Mouse (Mus musculus): ENCODE measurements around the gene Chst13.

The Chst13 gene

DNA sequence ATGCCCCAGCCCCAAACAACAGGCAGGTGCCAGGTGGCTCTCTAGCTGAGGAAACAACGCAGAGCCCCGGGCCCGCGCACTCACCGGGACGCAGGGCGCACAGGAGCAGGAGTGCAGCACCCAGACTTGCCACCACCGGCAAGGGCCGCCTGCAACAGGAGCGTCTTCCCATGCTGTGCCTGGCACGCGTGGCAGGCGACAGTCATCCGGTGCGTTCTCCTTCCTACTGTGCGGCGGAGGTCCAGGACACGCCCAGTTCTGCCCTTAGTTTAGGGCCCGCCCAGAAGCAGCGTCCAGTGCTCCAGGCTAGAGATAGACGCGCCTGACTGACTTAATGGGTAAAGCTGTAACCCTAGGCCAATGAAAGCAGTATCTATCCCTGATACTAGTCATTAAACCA lies at the start of gene Chst13:
Gene Chst13, minus strand, starts transcription at position 195 of the 400 bp plus-strand sequence.
- peak; percentile 41 to 68 for DNase-seq (ENCODE audit: inconsistent age in 2 of 2, low spot score in 1 of 2)

DNA sequence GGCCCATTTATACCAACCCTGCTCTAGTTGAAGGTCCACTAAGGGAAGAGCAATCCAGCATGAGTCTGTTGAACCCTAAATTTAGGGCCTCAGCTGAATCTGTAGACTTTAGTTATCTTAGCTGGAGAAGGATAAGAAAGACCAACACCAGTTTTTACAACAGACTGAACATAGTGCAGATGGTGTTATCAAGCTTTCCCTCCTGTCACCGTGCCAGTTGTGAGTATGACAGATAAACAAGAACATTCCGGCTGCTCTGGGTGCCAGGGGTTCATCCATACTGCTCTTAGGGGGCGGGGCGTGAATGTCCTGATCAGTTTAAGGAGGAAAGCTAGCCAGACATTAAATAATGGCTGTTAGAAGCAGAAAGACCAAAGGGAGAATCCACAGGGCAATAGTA lies 49.7 kb upstream of the Chst13 start:
- no peak for DNase-seq (ENCODE audit: inconsistent age in 2 of 2, low spot score in 1 of 2)

DNA sequence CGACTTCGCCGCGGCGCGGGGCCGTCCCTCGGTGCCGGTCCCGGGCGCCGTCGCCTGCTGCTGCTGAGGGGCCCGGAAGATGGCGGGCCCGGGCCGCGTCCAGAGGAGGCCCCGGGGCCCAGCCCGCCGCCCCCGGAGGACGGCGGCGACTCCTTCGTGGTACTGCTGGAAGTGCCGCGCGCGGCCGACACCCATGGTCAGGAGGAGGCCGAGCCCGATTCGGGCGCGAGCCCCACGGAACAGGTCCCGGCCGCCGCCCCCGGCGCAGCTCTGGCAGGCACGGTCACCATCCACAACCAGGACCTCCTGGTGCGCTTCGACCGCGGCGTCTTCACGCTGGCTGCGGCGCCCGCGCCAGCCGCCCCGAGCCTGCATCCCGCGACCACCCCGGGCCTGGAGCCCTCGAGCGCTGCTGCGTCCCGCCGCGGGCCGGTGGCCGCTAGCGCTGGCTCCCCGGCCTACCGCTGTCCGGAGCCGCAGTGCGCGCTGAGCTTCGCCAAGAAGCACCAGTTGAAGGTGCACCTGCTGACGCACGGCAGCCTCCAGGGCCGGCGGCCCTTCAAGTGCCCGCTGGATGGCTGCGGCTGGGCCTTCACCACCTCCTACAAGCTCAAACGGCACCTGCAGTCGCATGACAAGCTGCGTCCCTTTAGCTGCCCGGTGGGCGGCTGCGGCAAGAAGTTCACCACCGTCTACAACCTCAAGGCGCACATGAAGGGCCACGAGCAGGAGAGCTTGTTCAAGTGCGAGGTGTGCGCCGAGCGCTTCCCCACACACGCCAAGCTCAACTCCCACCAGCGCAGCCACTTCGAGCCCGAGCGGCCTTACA lies 45.0 kb upstream of the Chst13 start:
- DNase-seq (ENCODE audit: inconsistent age in 2 of 2, low spot score in 1 of 2), result peak; percentile 64 to 82

DNA sequence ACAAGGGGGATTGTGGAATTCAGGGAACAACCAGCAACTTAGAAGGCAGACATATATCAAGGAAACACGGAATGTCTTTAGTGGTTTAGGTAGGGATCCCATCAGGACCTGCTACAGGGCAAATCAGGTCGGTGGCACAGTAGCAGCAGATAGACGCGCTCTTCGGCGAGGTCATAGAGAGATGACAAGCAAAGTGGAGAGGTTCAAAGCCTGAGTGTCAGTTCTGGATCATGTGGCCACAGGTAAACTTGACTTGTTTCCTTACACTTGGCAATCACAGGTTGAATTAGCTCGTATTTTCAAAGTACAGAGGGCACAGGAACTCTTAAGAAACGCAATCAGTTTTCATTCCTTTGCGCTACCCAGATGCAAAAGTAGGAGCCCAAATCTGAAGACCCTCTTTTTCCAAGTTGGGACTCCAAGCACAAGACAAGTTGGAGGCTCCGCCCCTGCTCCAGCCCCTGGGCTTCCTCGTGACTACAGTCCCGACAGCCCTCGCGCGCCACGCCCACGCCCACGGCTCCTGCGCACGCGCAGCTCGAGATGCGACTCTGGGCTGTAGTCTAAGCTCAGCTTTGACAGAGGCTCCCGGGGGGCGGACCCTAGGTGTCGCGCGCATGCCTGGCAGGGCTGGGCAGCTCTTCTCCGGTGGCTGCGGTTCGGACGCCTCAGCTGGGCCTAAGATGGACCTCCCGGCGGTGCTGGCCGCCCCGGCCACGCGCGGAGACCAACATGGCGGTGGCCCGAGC lies 44.2 kb upstream of the Chst13 start, which contains the start of gene Zxdc:
Gene Zxdc, plus strand, starts transcription at position 517 of the 749 bp plus-strand sequence.
- DNase-seq (ENCODE audit: inconsistent age in 2 of 2, low spot score in 1 of 2), result peak; percentile 100

DNA sequence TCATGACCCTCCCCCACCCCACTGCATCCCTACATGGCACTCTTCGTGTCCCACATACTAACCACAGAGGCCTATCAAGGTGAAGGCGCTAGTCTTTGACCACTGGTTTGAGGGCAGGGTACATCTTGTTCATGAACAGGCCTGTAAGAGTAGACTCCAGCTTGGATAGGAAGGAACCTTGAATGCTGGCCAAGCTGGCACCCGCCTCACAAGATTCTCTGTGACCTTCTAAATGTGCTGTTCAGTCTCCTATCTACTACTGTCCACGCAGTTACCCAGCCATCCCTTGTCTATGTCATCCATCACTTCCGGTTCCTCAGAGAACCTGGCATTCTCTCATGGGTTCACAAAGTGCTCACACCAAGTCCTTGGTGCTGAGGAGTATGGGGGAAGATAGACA lies 38.3 kb upstream of the Chst13 start:
- DNase-seq (ENCODE audit: inconsistent age in 2 of 2, low spot score in 1 of 2), result peak; percentile 89

DNA sequence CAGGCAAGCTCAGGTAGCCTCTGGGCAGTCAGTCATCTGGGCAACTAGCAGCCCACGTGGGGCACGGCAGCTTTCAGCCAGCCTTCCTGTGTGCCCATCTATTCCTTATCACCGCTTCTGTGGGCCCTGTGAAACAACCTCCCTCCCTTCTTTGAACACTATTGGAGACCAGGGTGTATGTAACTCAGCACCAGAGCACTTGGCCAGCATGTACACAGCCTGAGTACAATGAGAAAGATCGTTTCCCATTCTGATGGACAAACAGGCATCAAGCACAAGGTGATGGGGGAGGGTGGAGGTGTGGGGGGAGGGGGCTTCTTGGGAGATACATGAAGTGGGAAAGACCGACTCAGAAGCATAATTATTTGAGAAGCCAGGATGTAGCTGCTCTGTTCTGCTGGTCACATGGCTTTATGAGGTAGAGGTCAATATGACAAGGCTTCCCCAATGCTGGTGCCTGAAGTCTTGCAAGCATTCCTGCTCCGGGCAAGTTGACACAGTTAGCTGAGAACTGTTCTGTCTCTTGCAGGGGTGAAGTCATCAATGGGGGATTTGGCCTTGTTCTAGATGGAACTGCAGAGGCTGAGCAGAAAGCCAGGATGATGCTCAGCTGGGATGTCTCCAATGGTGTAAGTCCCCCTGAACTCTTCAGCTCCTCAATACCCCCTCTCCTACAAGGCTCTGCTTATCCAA lies 36.1 kb upstream of the Chst13 start:
- peak in 1 of 2 experiments; percentile 61 for DNase-seq (ENCODE audit: inconsistent age in 2 of 2, low spot score in 1 of 2)

DNA sequence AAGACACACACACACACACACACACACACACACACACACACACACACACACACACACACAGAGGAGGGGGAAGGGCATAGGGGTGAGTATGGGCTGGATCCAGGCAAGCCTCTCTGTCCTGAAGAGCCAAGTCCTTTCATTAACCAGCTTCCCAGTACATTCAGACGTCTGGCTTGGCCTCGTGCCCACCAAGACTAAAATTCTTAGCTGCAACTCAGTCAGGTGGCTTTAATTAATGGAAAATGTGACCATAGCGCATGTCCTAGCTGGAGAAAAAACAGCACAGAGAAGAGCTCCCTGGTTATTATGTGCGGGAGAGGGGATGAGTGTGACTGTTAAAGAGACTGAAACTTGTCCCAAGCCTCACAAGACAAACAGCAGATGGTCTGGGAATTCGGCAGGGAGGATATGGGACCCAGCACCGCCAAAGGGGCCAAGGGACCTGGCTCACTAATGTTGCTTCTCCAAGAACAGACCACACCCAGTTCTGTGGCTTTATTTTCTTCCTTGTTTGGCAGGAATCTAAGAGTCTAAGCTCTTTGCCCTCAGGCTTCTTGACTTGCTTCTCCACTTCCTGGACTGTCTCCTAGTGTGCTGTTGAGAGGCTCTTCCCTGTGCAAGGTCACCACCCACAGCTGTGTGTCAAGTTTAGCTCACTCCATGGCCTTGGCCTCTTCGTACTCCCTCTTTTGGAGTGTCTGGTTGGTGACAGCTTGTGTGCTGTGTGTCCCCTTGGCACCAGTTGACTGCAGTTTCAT lies 35.2 kb upstream of the Chst13 start:
- peak; percentile 88 to 92 for DNase-seq (ENCODE audit: inconsistent age in 2 of 2, low spot score in 1 of 2)

DNA sequence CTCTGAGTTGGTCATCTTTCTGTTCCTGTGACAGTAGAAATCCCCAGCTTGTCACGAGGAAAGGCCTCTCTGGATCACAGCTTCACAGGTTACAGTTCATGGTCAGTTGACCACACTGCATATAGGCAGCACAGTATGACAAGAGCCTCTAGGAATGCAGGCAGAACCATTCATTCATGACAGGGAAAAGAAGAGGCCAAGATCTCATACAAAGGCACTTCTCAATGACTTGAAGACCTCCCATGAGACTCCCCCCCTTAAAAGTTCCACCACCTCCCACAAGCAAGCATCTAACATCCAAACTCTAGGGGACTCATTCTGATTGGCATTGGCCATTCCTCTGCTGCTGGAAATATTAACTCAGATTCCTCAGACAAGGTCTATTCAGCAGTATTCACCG lies 34.5 kb upstream of the Chst13 start:
- DNase-seq (ENCODE audit: inconsistent age in 2 of 2, low spot score in 1 of 2), result peak in 1 of 2 experiments; percentile 52

DNA sequence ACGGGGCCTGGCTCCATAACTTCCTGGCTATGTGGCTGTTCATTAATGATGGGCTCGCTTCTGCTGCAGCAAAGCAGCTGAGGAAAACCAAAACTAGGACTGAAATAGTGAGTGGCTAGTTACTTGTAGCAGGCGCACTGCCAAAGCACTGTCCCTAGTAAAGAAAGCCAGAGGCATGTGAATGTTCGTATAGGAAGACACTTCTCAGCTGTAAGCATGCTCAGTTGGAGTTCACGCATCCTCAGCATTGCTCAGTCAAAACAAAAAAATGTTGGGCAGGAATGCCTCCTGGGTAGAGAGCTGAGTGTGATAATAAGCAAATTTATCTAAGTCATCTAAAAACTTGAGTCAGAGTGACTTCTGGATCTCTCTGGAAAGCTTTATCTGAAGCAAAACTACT lies 33.2 kb upstream of the Chst13 start:
- peak in 1 of 2 experiments; percentile 48 for DNase-seq (ENCODE audit: inconsistent age in 2 of 2, low spot score in 1 of 2)

DNA sequence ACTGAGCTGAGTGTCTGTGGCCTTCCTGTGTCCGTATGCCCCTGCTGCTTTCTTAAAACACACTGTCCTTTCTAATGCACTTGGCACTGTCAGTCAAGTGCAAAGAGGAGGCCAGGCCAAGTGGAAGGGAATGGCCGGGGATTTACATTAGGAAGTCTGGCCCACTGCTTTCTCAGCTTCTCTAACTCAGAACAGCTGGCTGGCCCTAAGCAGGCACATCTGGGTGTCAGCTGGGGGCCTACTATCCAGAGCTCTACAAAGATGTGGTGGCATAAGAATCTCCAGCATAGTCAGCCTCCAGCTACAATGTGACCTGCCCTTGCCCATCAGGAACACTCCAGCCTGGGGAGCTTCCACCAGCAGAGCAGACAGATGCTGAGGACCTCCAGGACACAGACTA lies 25.0 kb upstream of the Chst13 start:
- no peak for DNase-seq (ENCODE audit: inconsistent age in 2 of 2, low spot score in 1 of 2)

DNA sequence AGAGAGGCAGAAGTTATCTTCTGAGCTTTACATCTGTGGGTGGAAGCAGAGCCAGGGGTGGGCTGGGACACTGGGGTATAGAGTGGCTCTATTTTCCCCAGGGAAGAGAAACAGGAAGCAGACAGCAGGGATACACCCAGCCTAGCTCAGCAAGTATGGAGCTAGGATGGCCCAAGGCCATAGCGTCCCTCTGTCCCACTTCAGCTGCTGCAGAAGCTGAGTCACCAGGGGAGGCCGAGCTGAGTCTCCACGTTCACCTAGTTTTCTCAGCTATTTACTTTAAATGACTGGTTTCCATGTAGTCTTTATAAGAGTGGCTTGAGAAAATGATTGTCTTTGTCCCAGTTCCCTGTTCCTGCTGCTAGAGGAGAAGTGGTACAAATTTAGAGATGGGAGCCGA lies 23.5 kb upstream of the Chst13 start:
- DNase-seq (ENCODE audit: inconsistent age in 2 of 2, low spot score in 1 of 2), result peak; percentile 68 to 72

DNA sequence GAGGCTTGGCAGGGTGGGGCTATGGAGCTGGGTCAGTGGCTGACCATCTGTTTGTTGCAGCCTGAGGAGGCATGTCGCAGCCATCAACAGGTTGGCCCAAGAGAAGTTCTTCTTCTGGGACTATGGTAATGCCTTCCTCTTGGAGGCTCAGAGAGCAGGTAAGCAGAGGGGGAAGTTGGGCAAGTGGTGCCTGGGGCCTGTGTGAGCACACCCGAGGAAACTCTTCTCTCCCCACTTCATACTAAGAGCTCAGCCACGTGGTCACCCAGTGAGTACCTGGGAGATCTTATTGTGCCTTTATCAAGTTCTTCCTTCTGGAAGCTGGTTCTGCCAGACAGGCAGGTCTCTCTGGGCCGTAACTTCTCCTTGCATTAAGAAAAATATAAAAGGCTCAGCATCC lies 22.2 kb upstream of the Chst13 start:
- DNase-seq (ENCODE audit: inconsistent age in 2 of 2, low spot score in 1 of 2), result no peak

DNA sequence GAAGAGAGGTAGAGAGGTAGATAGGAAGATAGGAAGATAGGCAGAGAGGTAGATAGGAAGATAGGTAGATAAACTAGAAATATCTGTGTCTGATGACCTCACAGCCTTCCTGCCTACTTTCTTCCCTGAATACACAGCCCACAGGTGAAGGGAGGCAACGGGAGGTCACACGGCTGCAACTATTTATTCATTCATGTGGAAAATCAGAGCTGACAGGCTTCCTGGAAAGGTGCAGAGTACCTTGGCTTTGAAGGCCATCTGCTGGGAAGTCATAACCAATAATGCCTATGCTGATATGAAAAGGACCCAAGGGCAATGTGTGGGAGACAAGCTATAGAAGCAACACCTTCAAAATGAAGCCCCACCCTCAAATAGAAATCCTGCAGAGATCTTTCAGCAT lies 17.4 kb upstream of the Chst13 start:
- DNase-seq (ENCODE audit: inconsistent age in 2 of 2, low spot score in 1 of 2), result no peak

DNA sequence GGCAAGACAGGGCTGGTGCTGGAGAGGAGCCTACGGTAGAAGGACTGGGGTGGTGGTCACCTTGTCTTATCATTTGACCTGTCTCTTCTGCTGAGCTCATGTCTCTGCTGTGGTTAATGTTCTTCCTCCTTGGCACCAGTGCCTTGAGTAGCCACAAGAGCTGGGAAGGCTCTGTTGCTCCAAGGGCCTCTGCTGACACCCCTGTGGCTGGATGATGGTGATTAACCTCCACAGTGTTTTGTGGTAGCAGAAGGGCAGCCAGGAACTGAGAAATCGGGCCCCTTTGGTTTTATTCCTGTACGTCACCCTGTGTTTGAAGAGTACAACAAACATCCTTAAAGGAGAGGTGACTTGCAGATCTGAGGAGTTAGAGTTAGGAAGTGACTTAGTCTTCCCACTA lies 9.3 kb upstream of the Chst13 start:
- no peak for DNase-seq (ENCODE audit: inconsistent age in 2 of 2, low spot score in 1 of 2)

DNA sequence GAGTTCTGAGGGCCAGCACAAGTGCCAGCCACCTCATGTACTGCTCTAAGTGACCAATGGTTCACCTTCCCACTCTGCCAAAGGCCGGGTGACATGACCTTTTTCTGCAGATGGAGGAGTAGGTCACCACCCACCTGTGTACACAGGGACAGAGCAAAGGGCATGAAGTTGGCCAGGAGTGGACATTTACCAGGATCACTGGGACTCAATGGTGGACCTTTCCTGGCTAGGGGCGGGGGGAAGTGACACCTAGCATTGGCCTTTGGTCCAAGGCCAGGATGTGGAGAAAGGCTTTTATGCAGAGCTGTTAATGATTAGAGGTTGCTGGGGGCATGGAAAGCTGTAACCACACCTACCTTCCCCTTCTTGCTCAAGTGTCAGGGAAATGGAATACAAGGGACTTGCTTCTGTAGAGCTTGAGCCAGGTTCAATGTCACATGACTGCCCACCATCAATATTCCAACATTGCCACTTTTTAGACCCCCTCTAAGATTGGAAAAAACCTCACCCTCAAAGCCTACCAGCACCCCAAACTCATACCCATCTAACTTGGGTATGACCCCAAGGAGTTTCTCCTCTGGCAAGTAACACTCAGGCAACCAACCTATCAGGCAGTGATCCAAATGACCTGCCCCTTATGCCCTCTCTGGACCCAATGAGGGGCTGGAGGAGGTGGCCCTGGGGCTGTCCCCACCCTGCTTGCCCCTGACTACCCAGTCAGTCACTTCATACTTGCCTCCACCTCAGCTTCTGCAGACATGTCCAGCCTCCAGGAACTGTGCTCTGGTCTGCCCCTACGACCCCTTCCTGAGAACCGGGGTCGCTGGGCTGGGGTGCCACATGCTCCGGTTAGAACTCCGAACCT lies 7.8 kb upstream of the Chst13 start, which contains the start of gene Uroc1:
Gene Uroc1, plus strand, starts transcription at position 724 of the 865 bp plus-strand sequence.
- DNase-seq (ENCODE audit: inconsistent age in 2 of 2, low spot score in 1 of 2), result no peak

DNA sequence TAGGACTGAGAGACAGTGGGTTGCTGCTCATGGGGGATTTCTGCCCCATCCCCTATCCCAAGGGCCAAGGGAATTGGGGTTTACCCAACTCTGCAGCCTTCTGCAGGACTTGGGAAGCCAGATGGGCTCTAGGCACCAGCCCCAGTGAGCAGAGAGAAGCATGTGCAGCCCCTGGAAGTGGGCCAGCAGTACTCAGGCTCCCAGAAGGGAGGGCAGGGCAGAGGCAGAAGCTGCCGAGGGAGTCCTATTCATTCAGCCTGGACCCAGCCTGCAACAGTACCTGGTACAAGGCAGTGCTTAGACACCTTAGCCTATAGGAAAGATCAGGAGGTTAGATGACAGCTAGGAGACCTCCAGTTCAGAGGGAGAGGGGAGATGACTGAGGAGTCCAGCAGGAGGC lies 5.0 kb upstream of the Chst13 start:
- DNase-seq (ENCODE audit: inconsistent age in 2 of 2, low spot score in 1 of 2), result peak in 1 of 2 experiments; percentile 35

DNA sequence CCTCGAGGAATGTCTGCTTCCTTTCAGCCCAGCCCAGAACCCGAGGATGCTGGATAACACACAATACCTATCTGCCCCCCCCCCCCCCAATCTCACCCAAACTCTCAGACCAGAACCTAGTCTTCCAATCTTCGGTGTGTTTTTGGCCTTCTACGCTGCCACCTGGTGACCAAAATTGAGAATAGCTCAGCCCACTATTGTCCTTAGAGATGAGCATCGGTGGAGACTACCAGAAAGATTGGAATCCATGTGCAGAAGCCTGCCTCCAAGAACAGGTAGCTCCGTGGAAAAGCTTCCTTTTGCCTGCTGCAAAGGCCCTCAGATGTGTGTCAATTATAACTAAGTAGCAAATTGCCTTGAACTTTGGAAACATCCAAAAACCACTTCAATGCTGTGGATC lies 2.7 kb upstream of the Chst13 start:
- peak in 1 of 2 experiments; percentile 60 for DNase-seq (ENCODE audit: inconsistent age in 2 of 2, low spot score in 1 of 2)

DNA sequence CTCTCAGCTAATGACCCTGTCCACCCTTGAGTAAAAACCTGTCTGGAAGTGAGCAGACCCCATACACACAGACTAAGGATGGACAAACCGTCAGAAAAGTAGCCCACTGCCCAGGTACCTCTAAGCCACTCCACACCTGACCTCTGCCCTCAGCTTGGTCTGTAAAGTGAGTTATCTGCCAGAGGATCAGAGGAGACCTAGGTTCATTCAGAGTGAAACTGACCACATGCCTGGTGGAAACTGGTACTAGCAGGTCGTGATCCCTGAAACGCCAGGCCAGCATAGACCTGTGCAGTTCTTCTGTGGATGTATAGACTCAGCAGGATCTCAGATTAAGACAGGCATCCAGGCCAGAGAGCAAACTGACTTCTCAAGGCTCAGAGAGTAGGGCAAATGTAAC lies 522 bp downstream of the Chst13 start:
- no peak for DNase-seq (ENCODE audit: inconsistent age in 2 of 2, low spot score in 1 of 2)

DNA sequence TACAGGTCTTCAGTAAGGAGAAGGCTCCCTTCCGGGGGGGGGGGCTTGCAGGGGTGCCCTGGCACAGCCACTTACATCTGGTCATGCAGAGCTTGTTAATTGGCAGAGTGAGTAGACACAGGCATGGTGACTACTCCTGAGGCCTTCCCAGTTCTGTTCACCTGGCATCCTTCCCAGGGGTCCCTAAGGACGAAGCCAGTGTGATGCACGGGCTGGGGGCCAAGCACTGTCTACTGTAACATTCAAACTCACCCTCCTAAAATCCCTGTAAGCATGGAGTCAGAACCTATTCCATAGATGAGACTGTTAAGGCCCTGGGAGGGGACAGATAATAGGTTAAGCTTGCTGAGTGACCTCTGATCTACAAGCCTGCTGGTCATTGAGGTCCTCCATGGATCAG lies 959 bp downstream of the Chst13 start:
- no peak for DNase-seq (ENCODE audit: inconsistent age in 2 of 2, low spot score in 1 of 2)

DNA sequence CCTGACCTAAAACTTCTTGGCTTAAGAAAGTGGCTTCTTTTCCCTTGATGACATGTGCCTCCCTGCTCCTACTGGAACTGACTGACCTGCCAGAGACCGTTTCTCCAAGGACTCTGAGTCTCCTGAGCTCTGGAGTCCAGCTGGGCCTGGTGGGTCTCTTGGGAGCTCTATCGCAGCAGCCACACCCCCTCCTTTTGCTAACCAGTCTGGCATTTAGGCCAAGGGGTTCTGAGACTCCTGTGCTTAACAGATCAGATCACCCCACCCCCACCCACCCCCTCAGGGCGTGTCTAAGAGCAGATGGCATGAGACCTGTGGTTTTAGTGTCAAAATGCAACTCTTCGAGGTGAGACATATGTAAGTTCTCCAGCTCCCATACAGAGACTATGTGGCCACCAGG lies 3.2 kb downstream of the Chst13 start:
- DNase-seq (ENCODE audit: inconsistent age in 2 of 2, low spot score in 1 of 2), result no peak

Measured in adrenal gland, adult (tissue).